Comparison of ENCODE assay signal across 16 mouse cellular contexts in the genomic region with DNA sequence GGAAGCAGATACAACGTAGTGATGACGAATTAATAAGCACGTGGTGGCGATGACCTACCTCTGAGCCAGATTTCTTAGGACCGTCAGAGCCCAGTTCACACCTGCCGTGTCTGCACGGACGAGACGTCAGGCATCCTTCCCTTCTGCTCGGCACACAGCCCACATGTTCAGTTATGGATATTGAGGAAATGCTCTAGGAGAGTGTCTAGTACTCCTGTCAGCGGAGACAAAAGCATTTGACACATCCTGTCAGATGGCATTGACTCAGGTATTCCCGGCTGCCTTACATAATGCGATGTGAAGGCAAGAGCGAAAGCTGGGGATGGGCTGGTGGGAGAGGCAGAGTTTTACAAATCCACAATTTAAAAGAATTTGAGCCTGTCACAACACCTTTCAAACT.
A peak's percentile ranks its signal among the peaks of the same experiment; 100 is the strongest.
DNase-seq lines count a peak whose midpoint lies in the region; ATAC-seq and TF ChIP-seq lines count a peak whose summit lies in the region.
"Had no signal": no experiment of that assay in that cellular context is flagged by ENCODE, and none has a peak within 500 bp of the region (broad histone marks: within the 10 kb centered on the region; RNA-seq: fewer than 3 reads in every experiment).

No protein-coding gene starts in this region.

- DNase-seq in hindbrain, embryonic 11.5 days (ENCODE audit: low spot score) = no peak
- no peak for DNase-seq in hindbrain, postnatal 0 days (ENCODE audit: low spot score)
- DNase-seq in testis, postnatal 10 days (ENCODE audit: low spot score) = no peak
- no peak for DNase-seq in adipocyte (ENCODE audit: low spot score)
- no peak for DNase-seq in adrenal gland, adult 8-10 months
- DNase-seq: cerebellum, adult 11 months; kidney, postnatal 10 days; layer of hippocampus, adult 9-11 months; lung, adult 18-20 months had no signal

- H3K4me1 ChIP-seq in hindbrain, embryonic 11.5 days (replicated peaks; ENCODE audit: control insufficient read depth, insufficient read depth, low read length) = 0 out of 2 replicates have a peak, but pooled peaks cover 2% of the 10 kb centered on the region
- H3K4me1 ChIP-seq in hindbrain, postnatal 0 days (ENCODE audit: insufficient read depth, low read length) = no peaks in the 10 kb centered on the region
- peaks cover 2% of the 10 kb centered on the region; the same call in 1 of the 2 replicates for H3K4me1 ChIP-seq in testis, adult 2 months (ENCODE audit: control insufficient read depth, insufficient read depth, low read length)
- 0 out of 2 replicates have a peak, but pooled peaks cover 7% of the 10 kb centered on the region for H3K4me1 ChIP-seq in limb, embryonic 15.5 days
- H3K4me1 ChIP-seq in intestine, embryonic 15.5 days (replicated peaks) = no peaks in the 10 kb centered on the region
- H3K4me1 ChIP-seq: heart, embryonic 10.5 days had no signal

- no peak overlapping the region for H3K4me2 ChIP-seq in hindbrain, embryonic 11.5 days (replicated peaks; ENCODE audit: low read depth, low read length)
- no peak overlapping the region; the same call in 1 of the 2 replicates for H3K4me2 ChIP-seq in hindbrain, postnatal 0 days (ENCODE audit: low read depth, low read length)
- H3K4me2 ChIP-seq in limb, embryonic 15.5 days = no peak overlapping the region
- no peak overlapping the region for H3K4me2 ChIP-seq in intestine, embryonic 15.5 days (replicated peaks)

- H3K27ac ChIP-seq in hindbrain, embryonic 11.5 days (ENCODE audit: low read depth, low read length) = no peak overlapping the region
- no peak overlapping the region for H3K27ac ChIP-seq in hindbrain, postnatal 0 days
- H3K27ac ChIP-seq in testis, adult 2 months (ENCODE audit: control insufficient read depth, insufficient read depth, low read depth, low read length) = no peak overlapping the region
- H3K27ac ChIP-seq in limb, embryonic 15.5 days = peak overlapping the region; percentile 24; the same call in 1 of the 2 replicates
- H3K27ac ChIP-seq in intestine, embryonic 15.5 days = no peak overlapping the region
- H3K27ac ChIP-seq: heart, embryonic 10.5 days had no signal

- no peaks in the 10 kb centered on the region for H3K9me3 ChIP-seq in hindbrain, embryonic 11.5 days (ENCODE audit: control insufficient read depth, low read length)
- H3K9me3 ChIP-seq in hindbrain, postnatal 0 days (ENCODE audit: low read length) = no peaks in the 10 kb centered on the region
- no peaks in the 10 kb centered on the region for H3K9me3 ChIP-seq in limb, embryonic 15.5 days
- no peaks in the 10 kb centered on the region for H3K9me3 ChIP-seq in intestine, embryonic 15.5 days
- H3K9me3 ChIP-seq: G1E; heart, embryonic 10.5 days had no signal

- no peak for TF ChIP-seq CTCF in hindbrain, postnatal 0 days (IDR thresholded peaks at IDR 0.05; ENCODE audit: low read depth)
- no peak for TF ChIP-seq CTCF in testis, adult 2 months (IDR thresholded peaks at IDR 0.05; ENCODE audit: control insufficient read depth, insufficient read depth, insufficient replicate concordance, low read depth, low read length)

- no peaks in the 10 kb centered on the region for H3K36me3 ChIP-seq in hindbrain, embryonic 11.5 days (ENCODE audit: control insufficient read depth, insufficient read depth, low read length)
- no peaks in the 10 kb centered on the region for H3K36me3 ChIP-seq in hindbrain, postnatal 0 days (ENCODE audit: insufficient read depth, low read length)
- no peaks in the 10 kb centered on the region for H3K36me3 ChIP-seq in testis, adult 2 months (ENCODE audit: control insufficient read depth, insufficient read depth, low read length)
- H3K36me3 ChIP-seq in limb, embryonic 15.5 days = no peaks in the 10 kb centered on the region
- H3K36me3 ChIP-seq in intestine, embryonic 15.5 days = no peaks in the 10 kb centered on the region
- H3K36me3 ChIP-seq: G1E; heart, embryonic 10.5 days had no signal

- no peak overlapping the region for H3K4me3 ChIP-seq in hindbrain, embryonic 11.5 days (ENCODE audit: low read depth, low read length)
- no peak overlapping the region for H3K4me3 ChIP-seq in hindbrain, postnatal 0 days (ENCODE audit: low read length)
- peak overlapping the region; percentile 71 for H3K4me3 ChIP-seq in testis, adult 2 months (ENCODE audit: control insufficient read depth, low read depth, low read length)
- no peak overlapping the region for H3K4me3 ChIP-seq in limb, embryonic 15.5 days
- no peak overlapping the region for H3K4me3 ChIP-seq in intestine, embryonic 15.5 days (replicated peaks)
- H3K4me3 ChIP-seq: heart, embryonic 10.5 days; myocyte had no signal

- peak; percentile 31; the same call in 1 of the 2 replicates for TF ChIP-seq POLR2A in testis, adult 2 months (IDR thresholded peaks at IDR 0.05; ENCODE audit: control insufficient read depth, low read depth, low read length)

- peak; percentile 33; the same call in 1 of the 2 replicates for ATAC-seq in hindbrain, embryonic 11.5 days (ENCODE audit: low FRiP score)
- no peak for ATAC-seq in hindbrain, postnatal 0 days
- ATAC-seq in limb, embryonic 15.5 days (ENCODE audit: insufficient number of reproducible peaks, low FRiP score, low TSS enrichment, low read depth) = no peak
- no peak for ATAC-seq in intestine, embryonic 15.5 days
- ATAC-seq: intestine, embryonic 16.5 days had no signal

- no peaks in the 10 kb centered on the region for H3K27me3 ChIP-seq in hindbrain, embryonic 11.5 days (ENCODE audit: control insufficient read depth, insufficient read depth, low read length)
- no peaks in the 10 kb centered on the region for H3K27me3 ChIP-seq in hindbrain, postnatal 0 days (ENCODE audit: insufficient read depth, low read length)
- no peaks in the 10 kb centered on the region for H3K27me3 ChIP-seq in testis, adult 2 months (ENCODE audit: control insufficient read depth, insufficient read depth, low read length)
- H3K27me3 ChIP-seq in limb, embryonic 15.5 days = no peaks in the 10 kb centered on the region
- no peaks in the 10 kb centered on the region for H3K27me3 ChIP-seq in intestine, embryonic 15.5 days (replicated peaks)

- WGBS in hindbrain, embryonic 11.5 days = 76% methylated on average over 14 of the region's 14 CpGs
- 56% methylated on average over 14 of the region's 14 CpGs for WGBS in hindbrain, postnatal 0 days
- WGBS in limb, embryonic 15.5 days = 68% methylated on average over 14 of the region's 14 CpGs
- WGBS in intestine, embryonic 15.5 days = 84% methylated on average over 14 of the region's 14 CpGs

- H3K9ac ChIP-seq in hindbrain, embryonic 11.5 days (ENCODE audit: low read depth, low read length) = no peak overlapping the region
- no peak overlapping the region for H3K9ac ChIP-seq in hindbrain, postnatal 0 days (replicated peaks; ENCODE audit: low read length)
- no peak overlapping the region for H3K9ac ChIP-seq in limb, embryonic 15.5 days
- H3K9ac ChIP-seq in intestine, embryonic 15.5 days = no peak overlapping the region
